Mouse (Mus musculus): ENCODE results near the gene Gabpb2.
A peak's percentile ranks its signal among the peaks of the same experiment; 100 is the strongest.
"Not testable (repeated sequence)": the region's sequence is repeated elsewhere in the genome, so short reads cannot be mapped to it uniquely, and the experiment has no call there.

Gabpb2 gene

GRCm38 (mm10) chr3:95231298-95232221 lies 13.8 kb upstream of the Gabpb2 start, which contains the start of gene Mllt11:
Gene Mllt11, minus strand, starts transcription at chr3:95232171.
- DNase-seq, result peak in 1 of 2 experiments; percentile 43

- peak in 1 of 2 experiments; percentile 45 for DNase-seq
These were observed 13.0 kb upstream of the Gabpb2 start for GRCm38 (mm10) chr3:95230495-95231297.

- DNase-seq, result peak; percentile 62 to 69
These were observed 12.2 kb upstream of the Gabpb2 start for GRCm38 (mm10) chr3:95229781-95230494.

GRCm38 (mm10) chr3:95228894-95229780 lies 11.4 kb upstream of the Gabpb2 start:
- DNase-seq, result peak; percentile 74 to 83

- peak; percentile 92 to 93 for DNase-seq
These were observed 10.6 kb upstream of the Gabpb2 start, which contains the start of gene Cdc42se1 for GRCm38 (mm10) chr3:95228148-95228893. Gene Cdc42se1, plus strand, starts transcription at chr3:95228732.

GRCm38 (mm10) chr3:95227214-95227613 lies 9.5 kb upstream of the Gabpb2 start:
- DNase-seq, result no peak

GRCm38 (mm10) chr3:95224295-95224694 lies 6.6 kb upstream of the Gabpb2 start:
- no peak for DNase-seq

- no peak for DNase-seq
These were observed 5.3 kb upstream of the Gabpb2 start for GRCm38 (mm10) chr3:95223041-95223440.

- DNase-seq, result peak in 1 of 2 experiments; percentile 23
These were observed 886 bp upstream of the Gabpb2 start for GRCm38 (mm10) chr3:95218466-95219137.

- no peak for DNase-seq
These were observed 961 bp downstream of the Gabpb2 start for GRCm38 (mm10) chr3:95216655-95217254.

- no peak for DNase-seq
These were observed 4.1 kb downstream of the Gabpb2 start for GRCm38 (mm10) chr3:95213609-95213975.

- not testable (repeated sequence) for DNase-seq
These were observed 4.7 kb downstream of the Gabpb2 start for GRCm38 (mm10) chr3:95212889-95213608.

GRCm38 (mm10) chr3:95210585-95210984 lies 7.1 kb downstream of the Gabpb2 start:
- DNase-seq, result no peak

- no peak for DNase-seq
These were observed 9.4 kb downstream of the Gabpb2 start for GRCm38 (mm10) chr3:95208286-95208685.

GRCm38 (mm10) chr3:95203880-95204279 lies 13.8 kb downstream of the Gabpb2 start:
- no peak for DNase-seq

- no peak for DNase-seq
These were observed 17.2 kb downstream of the Gabpb2 start for GRCm38 (mm10) chr3:95200562-95200961.

GRCm38 (mm10) chr3:95200132-95200531 lies 17.6 kb downstream of the Gabpb2 start:
- DNase-seq, result no peak

GRCm38 (mm10) chr3:95199101-95199500 lies 18.6 kb downstream of the Gabpb2 start:
- no peak for DNase-seq

- DNase-seq, result no peak
These were observed 21.9 kb downstream of the Gabpb2 start for GRCm38 (mm10) chr3:95195772-95196171.
